Mouse (Mus musculus) kidney, adult 2 months (tissue): Measurements from ENCODE around the gene Amdhd2.

ENCODE experiments used
- CTCF ChIP-seq: fragments of 200-500 bp; conservative IDR thresholded peaks from 2 replicates; pipeline ENCODE4 v1.5.1; 2011; ENCODE audit warnings: low read depth, mild to moderate bottlenecking, control low read depth, low read length, moderate library complexity, mixed read lengths; ENCODE audit not compliant: insufficient read depth, insufficient read length
- POLR2A ChIP-seq: fragments of 200-500 bp; IDR thresholded peaks from one replicate; pipeline ENCODE4 v1.6.1; 2011; ENCODE audit warnings: low read depth, low read length, control low read depth

- no peak for TF ChIP-seq POLR2A
- no peak for TF ChIP-seq CTCF
Observed at GRCm38 (mm10) chr17:24203068-24203467, 39.5 kb upstream of the Amdhd2 start.
